Mouse (Mus musculus): Measurements from ENCODE around the gene Lrrc4.

DNA sequence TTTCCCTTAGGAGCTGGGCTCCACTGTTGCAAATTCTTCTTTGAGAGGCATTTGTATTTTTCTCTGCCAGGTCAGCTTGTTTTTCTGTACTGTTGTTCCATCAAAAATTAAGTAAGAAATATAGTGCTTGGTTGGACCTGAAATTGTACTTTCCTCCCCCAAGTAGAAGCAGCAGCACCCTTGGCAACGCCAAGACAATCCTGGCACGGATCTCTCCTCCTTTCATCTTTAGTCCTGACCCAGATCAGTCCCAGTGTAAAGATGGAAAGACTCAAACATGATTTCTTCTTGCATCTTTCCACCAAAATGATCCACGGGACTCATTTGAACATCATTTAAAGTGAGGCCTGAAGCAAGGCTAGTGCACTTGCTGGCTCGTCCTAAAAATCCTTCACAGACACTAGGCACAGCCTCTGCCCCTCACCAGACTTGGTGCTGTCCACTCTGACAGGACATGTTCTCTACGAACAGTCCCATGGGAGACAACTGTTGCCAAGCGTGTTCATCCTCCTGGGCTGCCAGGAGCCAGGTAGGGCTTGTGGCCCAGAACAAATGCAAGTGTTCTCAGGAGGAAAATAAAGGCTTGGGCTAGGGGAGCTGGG is 27.8 kb downstream of the Lrrc4 start:
- TF ChIP-seq CTCF (IDR thresholded peaks at IDR 0.05) (no peak), EP300 (IDR thresholded peaks at IDR 0.05) (no peak)
